Mouse (Mus musculus) splenic B cell, adult 2 months (primary cell): ENCODE measurements around the gene Sirt6.

Source experiments
- DNase-seq: peaks from one replicate; pipeline ENCODE4 v3.0.0-alpha.2; 2011; ENCODE audit warnings: low read depth, low spot score
- H3K27me3 ChIP-seq: 2 replicates; pipeline ENCODE4 v1.6.1; 2012; ENCODE audit warnings: mild to moderate bottlenecking, low read length, moderate library complexity, mixed read lengths; ENCODE audit not compliant: control insufficient read depth, poor library complexity, insufficient read depth, severe bottlenecking
- H3K36me3 ChIP-seq: 2 replicates; pipeline ENCODE4 v1.6.1; 2012; ENCODE audit warnings: mild to moderate bottlenecking, low read length, moderate library complexity, mixed read lengths; ENCODE audit not compliant: control insufficient read depth, poor library complexity, insufficient read depth, severe bottlenecking

Gene Sirt6

GRCm38 (mm10) chr10:81604968-81605665 is 22.5 kb downstream of the Sirt6 start:
- Histone ChIP-seq H3K27me3 (no peaks in the 10 kb centered on the region), H3K36me3 (no peaks in the 10 kb centered on the region)
- DNase-seq: peak; percentile 90

- DNase-seq: peak; percentile 39
- H3K36me3 ChIP-seq: no peaks in the 10 kb centered on the region
- H3K27me3 ChIP-seq: no peaks in the 10 kb centered on the region
Measured at GRCm38 (mm10) chr10:81604019-81604967, 23.3 kb downstream of the Sirt6 start.

- no peaks in the 10 kb centered on the region for H3K36me3 ChIP-seq
- no peaks in the 10 kb centered on the region for H3K27me3 ChIP-seq
- DNase-seq: peak; percentile 79
Measured at GRCm38 (mm10) chr10:81602741-81603151, 24.9 kb downstream of the Sirt6 start.

GRCm38 (mm10) chr10:81601396-81601905 is 26.1 kb downstream of the Sirt6 start:
- no peak for DNase-seq
- H3K27me3 ChIP-seq: no peaks in the 10 kb centered on the region

GRCm38 (mm10) chr10:81600738-81601203 is 26.8 kb downstream of the Sirt6 start, which contains the start of gene Tle6:
Gene Tle6 (minus strand): TSS chr10:81601073.
- H3K27me3 ChIP-seq: no peaks in the 10 kb centered on the region
- DNase-seq: peak; percentile 95
- no peaks in the 10 kb centered on the region for H3K36me3 ChIP-seq

More at GRCm38 (mm10) chr10:81601396-81601905, 26.1 kb downstream of the Sirt6 start:
- H3K36me3 ChIP-seq: no peaks in the 10 kb centered on the region

GRCm38 (mm10) chr10:81600096-81600495 is 27.5 kb downstream of the Sirt6 start:
- no peak for DNase-seq
- H3K27me3 ChIP-seq: no peaks in the 10 kb centered on the region
- no peaks in the 10 kb centered on the region for H3K36me3 ChIP-seq

GRCm38 (mm10) chr10:81599630-81600029 is 28.0 kb downstream of the Sirt6 start:
- no peak for DNase-seq
- Histone ChIP-seq H3K36me3 (no peaks in the 10 kb centered on the region), H3K27me3 (no peaks in the 10 kb centered on the region)

- Histone ChIP-seq H3K27me3 (no peaks in the 10 kb centered on the region), H3K36me3 (no peaks in the 10 kb centered on the region)
- DNase-seq: no peak
Measured at GRCm38 (mm10) chr10:81598871-81599270, 28.7 kb downstream of the Sirt6 start.

- DNase-seq: no peak
- H3K27me3 ChIP-seq: no peaks in the 10 kb centered on the region
- H3K36me3 ChIP-seq: no peaks in the 10 kb centered on the region
Measured at GRCm38 (mm10) chr10:81598342-81598741, 29.3 kb downstream of the Sirt6 start.

- Histone ChIP-seq H3K36me3 (no peaks in the 10 kb centered on the region), H3K27me3 (no peaks in the 10 kb centered on the region)
- DNase-seq: no peak
Measured at GRCm38 (mm10) chr10:81597137-81597950, 30.3 kb downstream of the Sirt6 start.

GRCm38 (mm10) chr10:81596611-81597010 is 31.0 kb downstream of the Sirt6 start:
- Histone ChIP-seq H3K36me3 (no peaks in the 10 kb centered on the region), H3K27me3 (no peaks in the 10 kb centered on the region)
- DNase-seq: no peak

- no peak for DNase-seq
Measured at GRCm38 (mm10) chr10:81595599-81595998, 32.0 kb downstream of the Sirt6 start.

GRCm38 (mm10) chr10:81593935-81594334 is 33.7 kb downstream of the Sirt6 start:
- DNase-seq: no peak
- Histone ChIP-seq H3K27me3 (no peaks in the 10 kb centered on the region), H3K36me3 (no peaks in the 10 kb centered on the region)

More at GRCm38 (mm10) chr10:81595599-81595998, 32.0 kb downstream of the Sirt6 start:
- Histone ChIP-seq H3K36me3 (no peaks in the 10 kb centered on the region), H3K27me3 (no peaks in the 10 kb centered on the region)

- H3K27me3 ChIP-seq: no peaks in the 10 kb centered on the region
- H3K36me3 ChIP-seq: no peaks in the 10 kb centered on the region
- DNase-seq: no peak
Measured at GRCm38 (mm10) chr10:81593223-81593622, 34.4 kb downstream of the Sirt6 start.
